Mouse (Mus musculus) bone marrow macrophage, adult 2 months (primary cell): ENCODE measurements around the gene Cog7. TPM values are rescaled to one million over a fixed set of nuclear protein-coding genes. Genes with fewer than 3 reads are reported as not detected.

Source experiments
- H3K27ac ChIP-seq: 2 replicates; pipeline ENCODE4 v1.5.1; 2012; ENCODE audit warnings: low read depth, low read length; ENCODE audit not compliant: insufficient read depth
- H3K4me1 ChIP-seq: 2 replicates; pipeline ENCODE4 v1.6.1; 2012; ENCODE audit warnings: low read length; ENCODE audit not compliant: control insufficient read depth, insufficient read depth
- H3K4me3 ChIP-seq: 2 replicates; pipeline ENCODE4 v1.5.1; 2012; ENCODE audit warnings: mild to moderate bottlenecking, low read length, moderate library complexity; ENCODE audit not compliant: insufficient read depth
- CTCF ChIP-seq: IDR thresholded peaks from 2 replicates; pipeline ENCODE4 v1.5.1; 2012; ENCODE audit warnings: low read depth, mild to moderate bottlenecking, low read length, moderate library complexity
- POLR2A ChIP-seq: IDR thresholded peaks from 2 replicates; pipeline ENCODE4 v1.6.1; 2012; ENCODE audit warnings: mild to moderate bottlenecking, low read depth, low read length, borderline replicate concordance
- polyA plus RNA-seq: library from polyadenylated mRNA; stranded (reverse); fragments of >200 nt; gene quantifications from 2 replicates; pipeline ENCODE4 v1.2.4, GENCODE M21; 2012; ENCODE audit not compliant: missing spikeins, insufficient read depth, insufficient read length

The Cog7 gene
- polyA plus RNA-seq, 1 experiment: 25.3 TPM

DNA sequence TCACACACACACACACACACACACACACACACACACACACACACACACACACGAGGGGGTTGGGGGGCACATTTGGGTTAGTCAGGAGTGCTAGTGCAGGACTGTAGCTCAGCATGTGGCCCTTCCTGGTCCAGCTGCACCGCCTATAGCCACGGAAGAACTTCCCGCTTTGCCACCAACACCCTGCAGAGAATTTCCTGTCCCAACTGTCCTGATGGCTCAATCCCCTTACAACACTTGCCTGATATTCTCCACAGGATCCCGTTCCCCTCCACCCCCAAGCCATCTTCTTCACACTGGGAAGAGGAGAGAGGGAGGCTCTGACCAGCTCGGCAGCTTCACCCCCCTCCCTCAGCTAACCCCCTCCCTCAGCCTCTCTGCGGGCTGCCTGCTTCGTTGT lies 18.9 kb upstream of the Cog7 start:
- H3K4me1 ChIP-seq: no peaks in the 10 kb centered on the region
- H3K4me3 ChIP-seq: no peak overlapping the region
- TF ChIP-seq CTCF (no peak), POLR2A (no peak)
- H3K27ac ChIP-seq: no peak overlapping the region

DNA sequence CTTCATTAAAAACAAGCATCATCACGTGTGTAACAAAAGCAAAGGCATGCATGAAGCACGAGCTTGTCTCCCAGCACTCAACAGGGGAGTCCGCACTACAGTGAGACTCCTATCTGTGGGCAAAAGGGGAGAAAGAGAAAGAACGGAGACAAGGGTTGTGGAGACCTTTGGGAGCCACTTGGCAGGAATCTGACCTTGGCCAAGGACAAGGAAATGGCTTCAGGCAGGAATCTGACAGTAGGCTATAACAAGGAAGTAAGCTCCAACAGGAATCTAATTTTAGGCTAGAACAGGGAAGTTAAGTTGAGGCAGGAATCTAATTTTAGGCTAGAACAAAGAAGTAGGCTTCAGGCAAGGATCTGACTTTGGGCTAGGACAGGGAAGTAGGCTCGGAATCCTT lies 14.4 kb upstream of the Cog7 start:
- Histone ChIP-seq H3K4me1 (no peaks in the 10 kb centered on the region), H3K27ac (no peak overlapping the region), H3K4me3 (no peak overlapping the region)
- TF ChIP-seq CTCF: no peak
- no peak for TF ChIP-seq POLR2A

DNA sequence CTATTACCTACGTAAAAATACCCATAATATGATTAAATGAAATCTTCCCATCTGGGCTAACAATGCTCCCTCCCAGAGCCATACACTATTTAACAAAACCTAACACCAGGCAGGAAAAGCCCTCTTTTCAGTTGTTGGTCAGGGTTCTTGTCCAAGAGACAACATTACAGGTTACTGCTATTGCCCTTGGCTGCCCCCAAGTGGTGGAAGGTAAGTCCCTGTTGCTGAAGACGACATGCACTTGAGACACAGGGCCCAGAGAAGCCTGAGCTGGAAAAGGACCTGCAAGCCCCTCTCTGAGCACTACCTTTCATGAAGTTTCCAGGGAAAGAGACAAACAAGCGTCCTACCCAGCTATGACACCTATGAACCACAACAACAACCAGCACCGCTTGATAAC lies 6.5 kb downstream of the Cog7 start:
- H3K27ac ChIP-seq: no peak overlapping the region
- TF ChIP-seq CTCF (no peak; the same call in 1 of the 2 replicates), POLR2A (no peak)
- no peak overlapping the region for H3K4me3 ChIP-seq
- peaks cover 15% of the 10 kb centered on the region for H3K4me1 ChIP-seq

DNA sequence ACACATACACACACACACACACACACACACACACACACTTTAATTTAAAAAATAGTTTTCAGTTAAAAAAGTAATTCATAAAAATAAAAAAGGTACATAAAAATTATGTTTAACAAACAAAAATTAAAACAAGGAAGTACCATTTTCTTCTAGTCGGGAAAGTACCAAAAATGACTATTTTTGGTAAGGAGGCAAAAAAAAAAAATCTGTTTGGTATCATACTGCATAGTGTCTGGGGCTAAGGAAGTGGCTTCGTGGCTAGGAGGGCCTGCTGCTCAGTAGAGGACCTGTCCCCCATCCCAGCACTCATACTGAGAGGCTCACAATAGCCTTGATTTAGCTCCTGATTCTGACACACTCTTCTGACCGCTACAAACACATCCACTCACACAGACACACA lies 9.8 kb downstream of the Cog7 start:
- Histone ChIP-seq H3K27ac (peak overlapping the region; percentile 26; the same call in 1 of the 2 replicates), H3K4me1 (peaks cover 15% of the 10 kb centered on the region)
- TF ChIP-seq POLR2A (no peak), CTCF (no peak)

DNA sequence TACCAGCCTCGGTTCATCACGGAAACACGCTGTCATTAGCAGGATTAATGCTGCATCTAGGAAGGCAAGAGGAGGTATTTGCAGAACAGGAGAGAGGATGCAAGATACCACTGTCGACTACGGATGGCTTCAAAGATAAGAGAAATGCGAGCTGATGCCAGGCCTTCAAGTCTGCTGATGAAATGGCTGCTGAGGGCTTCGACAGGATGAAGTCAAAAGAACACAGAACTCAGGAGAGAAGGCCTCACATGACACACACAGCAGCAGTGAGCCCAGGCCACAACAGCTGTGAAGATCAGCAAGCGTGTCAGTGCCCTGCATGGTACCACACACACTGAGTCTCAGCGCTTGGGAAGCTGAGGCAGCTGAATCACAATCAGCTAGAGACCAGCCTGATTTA lies 11.3 kb downstream of the Cog7 start:
- H3K4me3 ChIP-seq: no peak overlapping the region
- TF ChIP-seq CTCF: no peak
- no peak overlapping the region for H3K27ac ChIP-seq
- peaks cover 15% of the 10 kb centered on the region for H3K4me1 ChIP-seq

More for the DNA sequence above, 9.8 kb downstream of the Cog7 start:
- no peak overlapping the region for H3K4me3 ChIP-seq

DNA sequence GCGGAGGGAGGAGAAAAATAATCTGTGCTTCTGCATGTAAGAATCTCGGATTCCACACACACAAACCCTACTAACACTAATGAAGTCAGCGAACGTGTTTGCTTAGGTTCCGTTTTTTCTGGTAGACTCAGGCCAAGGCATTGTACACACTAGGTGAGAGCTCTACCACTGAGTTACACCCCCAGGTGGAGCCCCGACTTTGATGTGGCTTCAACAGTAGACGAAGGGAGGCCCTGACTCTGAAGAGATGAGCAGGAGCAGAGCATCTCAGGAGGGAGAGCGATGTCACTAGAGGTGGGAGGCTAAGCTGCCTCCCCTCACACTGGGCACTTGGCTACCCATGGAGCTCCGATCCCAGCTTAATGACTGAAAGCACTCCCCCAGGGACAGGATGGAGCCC lies 12.7 kb downstream of the Cog7 start:
- TF ChIP-seq POLR2A: no peak
- no peak for TF ChIP-seq CTCF
- Histone ChIP-seq H3K4me3 (no peak overlapping the region), H3K4me1 (peaks cover 15% of the 10 kb centered on the region), H3K27ac (no peak overlapping the region)

DNA sequence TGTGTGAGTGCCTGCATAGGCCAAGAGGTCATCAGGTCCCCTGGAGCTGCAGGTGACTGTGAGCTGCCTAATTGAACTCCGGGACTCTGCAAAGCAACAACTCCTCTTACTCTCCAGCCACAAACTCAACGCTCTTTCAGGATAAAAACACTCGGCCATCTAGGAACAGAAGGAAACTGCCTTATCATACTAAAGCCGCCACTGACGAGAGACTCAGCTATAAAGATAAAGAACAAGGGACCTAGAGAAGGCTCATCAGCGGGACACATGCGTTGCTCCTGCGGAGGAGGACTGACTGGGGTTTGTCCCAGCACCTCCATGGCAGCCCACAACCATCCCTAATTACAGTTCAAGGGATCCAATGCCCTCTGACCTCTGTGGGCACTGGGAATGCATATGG lies 13.3 kb downstream of the Cog7 start:
- no peak overlapping the region for H3K4me3 ChIP-seq
- TF ChIP-seq POLR2A: no peak
- H3K27ac ChIP-seq: no peak overlapping the region
- peaks cover 15% of the 10 kb centered on the region for H3K4me1 ChIP-seq

DNA sequence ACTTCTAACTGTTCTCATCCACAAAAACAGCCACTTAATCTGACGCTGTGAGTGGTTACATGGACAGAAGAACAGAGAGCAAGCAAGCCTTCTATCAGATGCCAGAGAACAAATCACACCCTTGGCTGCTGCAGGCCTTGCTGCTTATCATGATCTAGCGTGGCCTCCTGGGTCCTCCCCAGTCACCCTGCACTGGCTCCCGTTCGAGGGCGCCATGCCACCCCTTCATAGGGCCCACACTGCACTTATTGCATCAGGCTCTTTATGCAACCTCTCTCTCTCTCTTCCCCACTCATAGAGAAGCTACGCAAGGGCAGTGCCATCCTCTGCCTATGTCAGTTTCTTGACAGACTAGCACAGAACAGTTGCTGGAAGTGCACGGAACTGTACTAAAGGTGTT lies 15.3 kb downstream of the Cog7 start:
- H3K4me1 ChIP-seq: peaks cover 7% of the 10 kb centered on the region
- TF ChIP-seq CTCF: no peak
- no peak for TF ChIP-seq POLR2A
- H3K27ac ChIP-seq: no peak overlapping the region
- no peak overlapping the region for H3K4me3 ChIP-seq

DNA sequence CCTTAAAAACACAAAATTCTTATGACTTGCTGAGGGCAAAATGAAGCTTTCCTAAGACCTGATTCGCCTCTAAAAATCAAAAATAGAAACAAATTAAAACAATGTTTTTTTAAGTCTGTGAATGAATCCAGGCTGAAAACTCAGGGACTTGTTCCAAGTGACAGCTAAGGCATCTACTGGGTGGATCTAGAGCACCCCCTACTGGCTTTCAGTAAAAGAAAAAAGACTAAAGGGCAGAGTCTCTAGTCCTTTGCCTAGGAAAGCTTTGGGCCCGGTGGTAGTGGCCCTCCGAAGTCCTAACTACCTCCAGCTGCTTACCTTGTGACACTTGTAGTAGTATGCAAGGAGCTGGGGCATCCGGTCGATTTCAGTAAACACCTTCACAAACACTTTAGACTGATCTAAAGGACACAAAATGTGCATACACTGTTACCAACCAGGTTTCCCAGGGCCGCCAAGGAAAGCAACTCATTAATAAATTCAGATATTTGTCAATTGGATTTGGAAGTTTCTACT lies 17.6 kb downstream of the Cog7 start:
- TF ChIP-seq POLR2A (no peak), CTCF (no peak)
- Histone ChIP-seq H3K4me3 (no peak overlapping the region), H3K27ac (no peak overlapping the region), H3K4me1 (peaks cover 6% of the 10 kb centered on the region)

DNA sequence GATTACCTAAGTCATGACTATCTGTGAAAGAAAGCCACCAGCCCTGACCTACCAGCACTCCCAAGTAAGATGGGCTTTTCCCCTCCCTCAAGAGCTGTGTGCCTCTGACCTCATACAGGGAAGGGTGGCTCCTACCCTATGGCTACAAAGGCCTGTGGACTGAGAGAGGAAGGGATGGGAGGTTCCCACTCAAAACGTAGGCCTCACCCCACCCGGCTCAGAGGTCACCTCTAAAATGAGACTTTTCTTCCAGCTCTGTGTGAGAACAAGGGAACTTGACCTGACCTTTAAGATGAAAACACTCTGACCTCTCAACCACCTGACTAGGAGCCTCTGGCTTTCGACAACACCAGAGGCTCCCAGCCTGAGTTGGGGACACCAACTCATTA lies 18.9 kb downstream of the Cog7 start:
- Histone ChIP-seq H3K4me1 (peaks cover 6% of the 10 kb centered on the region), H3K27ac (no peak overlapping the region), H3K4me3 (no peak overlapping the region)
- no peak for TF ChIP-seq CTCF
- no peak for TF ChIP-seq POLR2A

DNA sequence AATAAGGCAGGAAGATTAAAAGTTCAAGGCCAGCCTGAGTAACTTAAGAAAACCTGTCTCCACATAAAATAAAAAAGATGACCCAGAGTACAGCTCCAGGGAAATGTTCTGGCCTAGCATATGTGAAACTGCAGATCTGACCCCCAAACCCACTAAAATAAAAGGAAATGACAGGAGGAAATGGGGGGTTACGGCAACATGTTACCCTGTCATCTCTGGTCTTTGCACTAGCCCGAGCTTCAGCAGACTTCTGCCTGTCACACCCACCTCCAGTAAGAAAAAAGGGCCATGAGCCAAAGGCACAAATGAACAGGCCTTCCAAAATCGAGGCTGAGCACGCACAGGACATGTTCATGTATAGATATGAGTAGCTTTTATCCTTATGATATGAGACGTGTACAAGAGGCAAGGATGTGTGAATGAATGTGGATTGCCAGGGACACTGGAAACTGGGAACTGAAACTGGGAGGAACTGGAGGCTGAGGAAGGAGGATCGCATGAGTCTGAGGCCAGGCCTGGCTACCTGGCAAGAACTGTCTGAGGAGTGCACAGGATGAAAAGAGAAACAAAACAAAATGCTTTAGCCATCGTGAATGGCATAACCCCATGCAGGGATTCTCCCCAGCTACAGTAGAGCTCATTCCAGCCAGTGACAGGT lies 19.5 kb downstream of the Cog7 start:
- Histone ChIP-seq H3K4me3 (no peak overlapping the region), H3K4me1 (peaks cover 6% of the 10 kb centered on the region), H3K27ac (no peak overlapping the region)
- TF ChIP-seq CTCF (no peak), POLR2A (no peak)
